Mouse (Mus musculus) spleen, postnatal 14 days (tissue): ENCODE measurements around the gene Padi3.

Experiments used
- DNase-seq, 2 experiments: peaks; one replicate each; pipeline ENCODE4 v3.0.0; 2021 to 2022; ENCODE audit warnings: low spot score in 2 of 2

The Padi3 gene

GRCm38 (mm10) chr4:140815996-140816917, 5.8 kb upstream of the Padi3 start:
- DNase-seq, result no peak

- no peak for DNase-seq
Measured at GRCm38 (mm10) chr4:140815496-140815895, 5.0 kb upstream of the Padi3 start.

- DNase-seq, result peak; percentile 17 to 34
Measured at GRCm38 (mm10) chr4:140814241-140815225, 4.1 kb upstream of the Padi3 start.

GRCm38 (mm10) chr4:140813358-140814185, 3.1 kb upstream of the Padi3 start:
- no peak for DNase-seq

- DNase-seq, result no peak
Measured at GRCm38 (mm10) chr4:140812609-140813008, 2.2 kb upstream of the Padi3 start.

- DNase-seq, result no peak
Measured at GRCm38 (mm10) chr4:140812191-140812590, 1.7 kb upstream of the Padi3 start.

- DNase-seq, result no peak
Measured at GRCm38 (mm10) chr4:140809118-140809517, 1.3 kb downstream of the Padi3 start.

GRCm38 (mm10) chr4:140804601-140805000, 5.8 kb downstream of the Padi3 start:
- DNase-seq, result no peak

GRCm38 (mm10) chr4:140801364-140801763, 9.1 kb downstream of the Padi3 start:
- DNase-seq, result no peak

GRCm38 (mm10) chr4:140796786-140797185, 13.7 kb downstream of the Padi3 start:
- DNase-seq, result no peak

- DNase-seq, result no peak
Measured at GRCm38 (mm10) chr4:140794678-140795077, 15.8 kb downstream of the Padi3 start.

- no peak for DNase-seq
Measured at GRCm38 (mm10) chr4:140793795-140794194, 16.7 kb downstream of the Padi3 start.

GRCm38 (mm10) chr4:140792584-140792983, 17.9 kb downstream of the Padi3 start:
- DNase-seq, result no peak

GRCm38 (mm10) chr4:140791071-140791470, 19.4 kb downstream of the Padi3 start:
- DNase-seq, result no peak

- no peak for DNase-seq
Measured at GRCm38 (mm10) chr4:140789983-140790382, 20.5 kb downstream of the Padi3 start.

- peak; percentile 60 to 74 for DNase-seq
Measured at GRCm38 (mm10) chr4:140788983-140789382, 21.5 kb downstream of the Padi3 start.

GRCm38 (mm10) chr4:140788264-140788663, 22.2 kb downstream of the Padi3 start:
- DNase-seq, result no peak

GRCm38 (mm10) chr4:140787414-140787813, 23.0 kb downstream of the Padi3 start:
- no peak for DNase-seq

- no peak for DNase-seq
Measured at GRCm38 (mm10) chr4:140785217-140785616, 25.2 kb downstream of the Padi3 start.

- DNase-seq, result no peak
Measured at GRCm38 (mm10) chr4:140784292-140784945, 26.0 kb downstream of the Padi3 start.

GRCm38 (mm10) chr4:140782821-140783220, 27.6 kb downstream of the Padi3 start:
- DNase-seq, result no peak
